Mouse (Mus musculus) small intestine, adult 2 months (tissue): Measurements from ENCODE around the gene Adgrb3.

Experiments used
- CTCF ChIP-seq: fragments of 200-500 bp; IDR thresholded peaks from 2 replicates; pipeline ENCODE4 v1.5.1; 2012; ENCODE audit warnings: low read depth, mild to moderate bottlenecking, control low read depth, inconsistent platforms, low read length, moderate library complexity, mixed read lengths; ENCODE audit not compliant: insufficient replicate concordance, insufficient read length; ENCODE audit errors: extremely low read depth
- POLR2A ChIP-seq: fragments of 200-500 bp; IDR thresholded peaks from 2 replicates; pipeline ENCODE4 v1.6.1; 2012; ENCODE audit warnings: low read depth, mild to moderate bottlenecking, control low read depth, inconsistent platforms, low read length, moderate library complexity

GRCm38 (mm10) chr1:25696771-25697170, 132.7 kb downstream of the Adgrb3 start:
- TF ChIP-seq POLR2A (no peak), CTCF (no peak)
